Mouse (Mus musculus) heart, embryonic 11.5 days (tissue): ENCODE data around the gene Nup188. TPM values are rescaled to one million over a fixed set of nuclear protein-coding genes. Genes with fewer than 3 reads are reported as not detected.

Experiments
- ATAC-seq: fragments of 200-750 bp; cut with Nextera tagmentation; replicated peaks from 2 replicates; pipeline ENCODE4 v1.8.0; 2017; ENCODE audit warnings: moderate library complexity; ENCODE audit not compliant: insufficient number of reproducible peaks, low FRiP score, low TSS enrichment
- H3K27ac ChIP-seq: fragments of 300-500 bp; sonication (generic); 2 replicates; pipeline ENCODE4 v1.5.1; 2014; ENCODE audit warnings: mild to moderate bottlenecking, low read depth, low read length
- H3K27me3 ChIP-seq: fragments of 300-500 bp; sonication (generic); 2 replicates; pipeline ENCODE4 v1.6.1; 2014; ENCODE audit warnings: mild to moderate bottlenecking, low read length, mixed read lengths; ENCODE audit not compliant: control insufficient read depth, insufficient read depth
- H3K36me3 ChIP-seq: fragments of 300-500 bp; sonication (generic); 2 replicates; pipeline ENCODE4 v1.6.1; 2014; ENCODE audit warnings: mild to moderate bottlenecking, low read length, moderate library complexity, mixed read lengths; ENCODE audit not compliant: control insufficient read depth, insufficient read depth
- H3K4me1 ChIP-seq: fragments of 300-500 bp; sonication (generic); 2 replicates; pipeline ENCODE4 v1.6.1; 2014; ENCODE audit warnings: low read length; ENCODE audit not compliant: control insufficient read depth, insufficient read depth
- H3K4me2 ChIP-seq: fragments of 300-500 bp; sonication (generic); 2 replicates; pipeline ENCODE4 v1.6.1; 2014; ENCODE audit warnings: mild to moderate bottlenecking, moderate library complexity
- H3K4me3 ChIP-seq: fragments of 300-500 bp; sonication (generic); 2 replicates; pipeline ENCODE4 v1.5.1; 2014; ENCODE audit warnings: low read depth, low read length
- H3K9ac ChIP-seq: fragments of 300-500 bp; sonication (generic); 2 replicates; pipeline ENCODE4 v1.6.1; 2014; ENCODE audit warnings: mild to moderate bottlenecking, low read depth, low read length, moderate library complexity
- H3K9me3 ChIP-seq: fragments of 300-500 bp; sonication (generic); replicated peaks from 2 replicates; pipeline ENCODE4 v1.6.1; 2016; ENCODE audit warnings: low read length; ENCODE audit not compliant: control insufficient read depth
- WGBS: fragments of 180-500 bp; shearing (Covaris S2); extraction: QIAGEN DNeasy Blood & Tissue Kit; methylation state at CpG from one replicate; pipeline ENCODE4 v1.1.7; 2014; ENCODE audit not compliant: insufficient replicate concordance; 5-methylcytosine and 5-hydroxymethylcytosine counted together
- polyA plus RNA-seq: library from polyadenylated mRNA; unstranded; fragments of >200 nt; fragmentation: Nextera tagmentation; extraction: Ambion mirVana; gene quantifications from 2 replicates; pipeline ENCODE4 v1.2.1, GENCODE M21; 2014

The Nup188 gene
- polyA plus RNA-seq, 1 experiment from 2014 or later: 34.2 TPM

GRCm38 (mm10) chr2:30371544-30371943 is 85.3 kb downstream of the Nup188 start:
- Histone ChIP-seq H3K4me3 (no peak overlapping the region), H3K9me3 (no peaks in the 10 kb centered on the region), H3K27ac (no peak overlapping the region), H3K9ac (no peak overlapping the region), H3K4me2 (no peak overlapping the region), H3K27me3 (no peaks in the 10 kb centered on the region), H3K36me3 (peaks cover 65% of the 10 kb centered on the region), H3K4me1 (no peaks in the 10 kb centered on the region; the same call in 1 of the 2 replicates)
- ATAC-seq: no peak
- WGBS: 91% methylated on average over 8 of the region's 8 CpGs

DNA sequence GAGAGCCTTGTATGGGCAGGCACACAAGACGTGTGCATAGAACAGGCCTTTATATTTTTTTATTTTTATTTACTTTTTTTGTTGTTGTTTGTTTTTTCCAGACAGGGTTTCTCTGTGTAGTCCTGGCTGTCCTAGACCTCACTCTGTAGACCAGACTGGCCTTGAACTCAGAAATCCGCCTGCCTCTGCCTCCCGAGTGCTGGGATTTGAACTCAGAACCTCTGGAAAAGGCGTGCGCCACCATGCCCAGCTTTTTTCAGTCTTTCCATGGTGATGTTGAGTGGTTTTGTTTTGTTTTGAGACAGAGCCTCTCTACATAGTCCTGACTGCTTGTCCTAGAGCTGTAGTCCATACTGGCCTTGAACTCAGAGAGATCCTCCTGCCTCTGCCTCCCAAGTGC is 86.5 kb downstream of the Nup188 start:
- WGBS: 96% methylated on average over 5 of the region's 5 CpGs
- H3K4me1 ChIP-seq: no peaks in the 10 kb centered on the region
- no peak overlapping the region for H3K4me3 ChIP-seq
- peaks cover 59% of the 10 kb centered on the region for H3K36me3 ChIP-seq
- H3K9me3 ChIP-seq: no peaks in the 10 kb centered on the region
- H3K27ac ChIP-seq: no peak overlapping the region
- no peaks in the 10 kb centered on the region for H3K27me3 ChIP-seq
- no peak for ATAC-seq
- H3K9ac ChIP-seq: no peak overlapping the region
- no peak overlapping the region for H3K4me2 ChIP-seq

DNA sequence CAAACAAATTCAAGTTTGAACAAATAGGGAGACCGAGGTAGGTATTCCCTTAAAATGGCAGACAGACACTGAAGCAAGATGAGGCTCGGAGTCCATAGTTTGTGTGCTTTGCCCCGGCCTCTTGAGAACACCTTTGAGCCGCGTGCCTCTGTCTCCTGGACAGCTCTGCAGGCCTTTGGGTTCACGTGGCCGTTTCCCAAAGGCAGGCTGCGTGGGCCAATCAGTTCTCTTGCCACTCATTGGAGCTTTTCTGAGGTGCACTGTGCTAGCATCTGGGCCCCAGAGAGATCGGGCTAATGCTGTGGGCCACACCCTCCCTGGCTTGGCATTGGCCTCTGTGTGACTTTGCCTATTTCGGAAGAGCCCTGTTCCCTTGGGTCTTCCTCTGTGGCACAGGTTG is 89.7 kb downstream of the Nup188 start:
- no peaks in the 10 kb centered on the region for H3K9me3 ChIP-seq
- no peak overlapping the region for H3K9ac ChIP-seq
- no peak overlapping the region for H3K4me2 ChIP-seq
- H3K4me1 ChIP-seq: no peaks in the 10 kb centered on the region
- H3K27ac ChIP-seq: no peak overlapping the region
- H3K36me3 ChIP-seq: peaks cover 55% of the 10 kb centered on the region
- H3K27me3 ChIP-seq: no peaks in the 10 kb centered on the region
- H3K4me3 ChIP-seq: no peak overlapping the region
- no peak for ATAC-seq
- WGBS: 94% methylated on average over 10 of the region's 10 CpGs

GRCm38 (mm10) chr2:30377721-30378120 is 91.5 kb downstream of the Nup188 start:
- Histone ChIP-seq H3K36me3 (peaks cover 51% of the 10 kb centered on the region), H3K4me3 (no peak overlapping the region), H3K27me3 (no peaks in the 10 kb centered on the region), H3K4me1 (no peaks in the 10 kb centered on the region), H3K9ac (no peak overlapping the region), H3K4me2 (no peak overlapping the region), H3K27ac (no peak overlapping the region), H3K9me3 (no peaks in the 10 kb centered on the region)
- ATAC-seq: 0 out of 2 replicates have a peak, but pooled peaks have one; percentile 24
- WGBS: 77% methylated on average over 5 of the region's 5 CpGs

DNA sequence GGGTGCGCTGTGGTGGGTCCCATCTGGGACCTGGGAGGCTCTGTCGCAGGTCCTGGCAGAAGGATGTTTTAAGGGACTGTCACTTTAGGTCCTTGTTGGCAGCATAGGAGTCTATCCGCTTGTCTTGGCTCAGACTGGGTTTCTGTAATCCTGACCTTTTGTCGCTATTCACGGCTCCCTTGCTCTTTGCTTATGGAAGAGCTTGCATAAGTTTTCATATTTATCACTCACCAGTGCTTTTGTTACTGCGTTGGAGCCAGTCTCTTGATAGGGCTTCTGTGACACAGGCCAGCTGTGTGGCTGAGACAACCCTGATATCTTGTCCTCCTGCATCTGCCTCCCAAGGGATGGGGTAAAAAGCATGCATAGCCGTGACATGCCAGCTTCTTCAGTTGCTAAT is 93.1 kb downstream of the Nup188 start:
- 82% methylated on average over 7 of the region's 7 CpGs for WGBS
- no peak for ATAC-seq
- H3K36me3 ChIP-seq: peaks cover 45% of the 10 kb centered on the region

GRCm38 (mm10) chr2:30380564-30381376 is 94.6 kb downstream of the Nup188 start:
- Histone ChIP-seq H3K4me3 (no peak overlapping the region), H3K27ac (peak overlapping the region; percentile 54; the same call in 1 of the 2 replicates), H3K9me3 (no peaks in the 10 kb centered on the region), H3K4me2 (peak overlapping the region; percentile 27; the same call in 1 of the 2 replicates), H3K36me3 (peaks cover 42% of the 10 kb centered on the region), H3K27me3 (no peaks in the 10 kb centered on the region), H3K9ac (no peak overlapping the region), H3K4me1 (no peaks in the 10 kb centered on the region)
- no peak; the same call in 1 of the 2 replicates for ATAC-seq
- 84% methylated on average over 10 of the region's 10 CpGs for WGBS

More for the DNA sequence above, 93.1 kb downstream of the Nup188 start:
- no peak overlapping the region for H3K4me2 ChIP-seq
- no peak overlapping the region for H3K4me3 ChIP-seq
- H3K4me1 ChIP-seq: no peaks in the 10 kb centered on the region
- H3K27me3 ChIP-seq: no peaks in the 10 kb centered on the region
- H3K9ac ChIP-seq: no peak overlapping the region
- no peaks in the 10 kb centered on the region for H3K9me3 ChIP-seq
- no peak overlapping the region for H3K27ac ChIP-seq

GRCm38 (mm10) chr2:30381377-30381725 is 95.2 kb downstream of the Nup188 start:
- no peaks in the 10 kb centered on the region for H3K27me3 ChIP-seq
- H3K4me3 ChIP-seq: no peak overlapping the region
- H3K4me2 ChIP-seq: no peak overlapping the region
- no peak overlapping the region for H3K9ac ChIP-seq
- ATAC-seq: 0 out of 2 replicates have a peak, but pooled peaks have one; percentile 11
- no peaks in the 10 kb centered on the region for H3K9me3 ChIP-seq
- no peak overlapping the region for H3K27ac ChIP-seq
- 89% methylated on average over 4 of the region's 4 CpGs for WGBS
- H3K4me1 ChIP-seq: no peaks in the 10 kb centered on the region
- peaks cover 37% of the 10 kb centered on the region for H3K36me3 ChIP-seq

GRCm38 (mm10) chr2:30384814-30385213 is 98.6 kb downstream of the Nup188 start:
- Histone ChIP-seq H3K4me3 (no peak overlapping the region), H3K36me3 (peaks cover 20% of the 10 kb centered on the region), H3K27ac (peak overlapping the region; percentile 19; the same call in 1 of the 2 replicates), H3K4me1 (no peaks in the 10 kb centered on the region), H3K27me3 (no peaks in the 10 kb centered on the region), H3K4me2 (no peak overlapping the region), H3K9me3 (no peaks in the 10 kb centered on the region), H3K9ac (no peak overlapping the region)
- 82% methylated on average over 5 of the region's 5 CpGs for WGBS
- ATAC-seq: no peak

DNA sequence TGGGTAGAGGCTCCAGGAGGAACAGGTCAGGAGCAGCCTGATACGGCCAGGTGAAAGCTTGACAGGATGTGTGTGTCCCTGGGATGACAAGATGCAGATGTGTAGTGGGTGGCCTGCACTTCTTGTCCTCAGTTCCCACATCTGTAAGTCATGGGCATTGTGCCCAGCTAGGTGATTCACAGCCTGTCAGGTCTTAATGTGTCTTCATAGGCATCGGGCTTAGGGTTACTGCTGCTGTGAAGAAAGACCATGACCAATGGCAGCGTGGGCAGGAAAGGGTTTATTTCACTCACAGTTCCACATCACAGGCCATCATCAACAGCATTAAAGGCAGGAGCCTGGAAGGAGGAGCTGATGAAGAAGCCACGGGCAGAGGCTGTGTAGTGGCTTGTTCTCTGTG is 99.4 kb downstream of the Nup188 start:
- H3K36me3 ChIP-seq: peaks cover 17% of the 10 kb centered on the region
- WGBS: 84% methylated on average over 4 of the region's 4 CpGs
- no peaks in the 10 kb centered on the region for H3K9me3 ChIP-seq

More for the DNA sequence above, 99.4 kb downstream of the Nup188 start:
- no peak for ATAC-seq
- Histone ChIP-seq H3K27ac (no peak overlapping the region), H3K4me1 (no peaks in the 10 kb centered on the region), H3K27me3 (no peaks in the 10 kb centered on the region), H3K4me3 (no peak overlapping the region), H3K4me2 (no peak overlapping the region), H3K9ac (no peak overlapping the region)
